ENCODE assay signal across 8 mouse cellular contexts in genomic region chr3:37401729-37402610, GRCm38 (mm10). TPM values are rescaled to one million over a fixed set of nuclear protein-coding genes. Genes with fewer than 3 reads are reported as not detected.
DNase-seq lines count a peak whose midpoint lies in the region; ATAC-seq lines count a peak whose summit lies in the region.
"Had no signal": no experiment of that assay in that cellular context is flagged by ENCODE, and none has a peak within 500 bp of the region (broad histone marks: within the 10 kb centered on the region; RNA-seq: fewer than 3 reads in every experiment).

No protein-coding gene starts in this region.

- no peak overlapping the region for H3K9ac ChIP-seq in heart, embryonic 15.5 days
- no peak overlapping the region for H3K9ac ChIP-seq in limb, embryonic 12.5 days (replicated peaks)
- no peak overlapping the region for H3K9ac ChIP-seq in midbrain, embryonic 16.5 days (ENCODE audit: low read depth, low read length)

- peak overlapping the region; percentile 60; the same call in 1 of the 2 replicates for H3K27ac ChIP-seq in heart, embryonic 15.5 days
- H3K27ac ChIP-seq in limb, embryonic 12.5 days = peak overlapping the region; percentile 76
- H3K27ac ChIP-seq in midbrain, embryonic 16.5 days (ENCODE audit: low read length) = no peak overlapping the region
- H3K27ac ChIP-seq: forebrain, embryonic 10.5 days had no signal

- H3K4me1 ChIP-seq in heart, embryonic 15.5 days (replicated peaks) = peaks cover 24% of the 10 kb centered on the region
- peaks cover 11% of the 10 kb centered on the region; the same call in 1 of the 2 replicates for H3K4me1 ChIP-seq in limb, embryonic 12.5 days (replicated peaks)
- no peaks in the 10 kb centered on the region for H3K4me1 ChIP-seq in midbrain, embryonic 16.5 days (ENCODE audit: control insufficient read depth, insufficient read depth, low read length)

- DNase-seq in adrenal gland, adult 18-20 months (ENCODE audit: low spot score in 2 of 2) = peak; percentile 43 to 46
- DNase-seq in adrenal gland, postnatal 25 days = peak; percentile 66
- DNase-seq in right cerebral cortex, postnatal 25 days = no peak
- no peak for DNase-seq in layer of hippocampus, postnatal 36 days

- no peaks in the 10 kb centered on the region for H3K27me3 ChIP-seq in heart, embryonic 15.5 days
- H3K27me3 ChIP-seq in limb, embryonic 12.5 days = no peaks in the 10 kb centered on the region
- no peaks in the 10 kb centered on the region for H3K27me3 ChIP-seq in midbrain, embryonic 16.5 days (ENCODE audit: control insufficient read depth, insufficient read depth, low read depth, low read length)

- no peak overlapping the region for H3K4me3 ChIP-seq in heart, embryonic 15.5 days
- H3K4me3 ChIP-seq in limb, embryonic 12.5 days (replicated peaks) = no peak overlapping the region
- no peak overlapping the region for H3K4me3 ChIP-seq in midbrain, embryonic 16.5 days (ENCODE audit: low read depth, low read length)
- H3K4me3 ChIP-seq: forebrain, embryonic 10.5 days had no signal

- no peaks in the 10 kb centered on the region for H3K36me3 ChIP-seq in heart, embryonic 15.5 days
- H3K36me3 ChIP-seq in limb, embryonic 12.5 days = no peaks in the 10 kb centered on the region
- no peaks in the 10 kb centered on the region for H3K36me3 ChIP-seq in midbrain, embryonic 16.5 days (ENCODE audit: control insufficient read depth, insufficient read depth, low read length)
- H3K36me3 ChIP-seq: forebrain, embryonic 10.5 days had no signal

- 67% methylated on average over 11 of the region's 11 CpGs for WGBS in heart, embryonic 15.5 days
- WGBS in limb, embryonic 12.5 days = 39% methylated on average over 11 of the region's 11 CpGs
- WGBS in midbrain, embryonic 16.5 days = 84% methylated on average over 11 of the region's 11 CpGs

- ATAC-seq in heart, embryonic 15.5 days (replicated peaks; ENCODE audit: insufficient number of reproducible peaks, insufficient read depth, low FRiP score, low read depth) = no peak
- peak; percentile 49 for ATAC-seq in limb, embryonic 12.5 days (ENCODE audit: insufficient number of reproducible peaks, insufficient read depth, low FRiP score, low TSS enrichment, low read depth)
- ATAC-seq in midbrain, embryonic 16.5 days = no peak

- H3K4me2 ChIP-seq in heart, embryonic 15.5 days = no peak overlapping the region
- H3K4me2 ChIP-seq in limb, embryonic 12.5 days = no peak overlapping the region
- H3K4me2 ChIP-seq in midbrain, embryonic 16.5 days (ENCODE audit: low read length) = no peak overlapping the region

- H3K9me3 ChIP-seq in heart, embryonic 15.5 days (replicated peaks) = no peaks in the 10 kb centered on the region
- no peaks in the 10 kb centered on the region for H3K9me3 ChIP-seq in limb, embryonic 12.5 days
- H3K9me3 ChIP-seq in midbrain, embryonic 16.5 days (replicated peaks; ENCODE audit: control insufficient read depth, low read length, poor library complexity, severe bottlenecking) = no peaks in the 10 kb centered on the region
- H3K9me3 ChIP-seq: forebrain, embryonic 10.5 days had no signal

RNA-seq across cellular contexts. Expression of gene Spata5, which starts 17.7 kb away (rescaled TPM):
- 10 to 100 TPM; 43.6 to 51.2 TPM for total RNA-seq in adrenal gland, adult 18-20 months (2021)
- 33.9 and 35.6 TPM in 2 replicates for total RNA-seq in adrenal gland, postnatal 25 days (2021)
- polyA plus RNA-seq in heart, embryonic 15.5 days (2015; fragmentation: Nextera tagmentation; extraction: Ambion mirVana) = 19.7 and 24.4 TPM in 2 replicates
- polyA plus RNA-seq in limb, embryonic 12.5 days (2016; fragmentation: Nextera tagmentation; extraction: Ambion mirVana) = 47.8 and 47.9 TPM in 2 replicates
- polyA plus RNA-seq in midbrain, embryonic 16.5 days (2015; fragmentation: Nextera tagmentation; extraction: Ambion mirVana) = 30.3 and 33.9 TPM in 2 replicates
- 10 to 100 TPM; 19.6 to 26.2 TPM for total RNA-seq in layer of hippocampus, postnatal 36 days (2021)

RNA-seq across cellular contexts. Expression of gene Nudt6, which starts 18.0 kb away (rescaled TPM):
- 10 to 100 TPM; 15.9 to 18.8 TPM for total RNA-seq in adrenal gland, adult 18-20 months (2021)
- 22.1 and 33.3 TPM in 2 replicates for total RNA-seq in adrenal gland, postnatal 25 days (2021)
- polyA plus RNA-seq in heart, embryonic 15.5 days (2015; fragmentation: Nextera tagmentation; extraction: Ambion mirVana) = 13.4 and 13.7 TPM in 2 replicates
- polyA plus RNA-seq in limb, embryonic 12.5 days (2016; fragmentation: Nextera tagmentation; extraction: Ambion mirVana) = 3.8 and 4.0 TPM in 2 replicates
- polyA plus RNA-seq in midbrain, embryonic 16.5 days (2015; fragmentation: Nextera tagmentation; extraction: Ambion mirVana) = 7.5 and 7.9 TPM in 2 replicates
- total RNA-seq in layer of hippocampus, postnatal 36 days (2021) = 1 to 10 TPM; 4.5 to 5.4 TPM

RNA-seq across cellular contexts. Expression of gene Fgf2, which starts 53.8 kb away (rescaled TPM):
- 1 to 10 TPM; 2.8 to 8.0 TPM for total RNA-seq in adrenal gland, adult 18-20 months (2021)
- total RNA-seq in adrenal gland, postnatal 25 days (2021) = 1.4 and 2.5 TPM in 2 replicates
- polyA plus RNA-seq in heart, embryonic 15.5 days (2015; fragmentation: Nextera tagmentation; extraction: Ambion mirVana) = 1.4 and 2.1 TPM in 2 replicates
- 1.9 and 3.0 TPM in 2 replicates for polyA plus RNA-seq in limb, embryonic 12.5 days (2016; fragmentation: Nextera tagmentation; extraction: Ambion mirVana)
- 0.44 and 0.55 TPM in 2 replicates for polyA plus RNA-seq in midbrain, embryonic 16.5 days (2015; fragmentation: Nextera tagmentation; extraction: Ambion mirVana)
- total RNA-seq in layer of hippocampus, postnatal 36 days (2021) = 1 to 10 TPM; 7.3 to 8.5 TPM

Comparison
In these comparisons a context has a peak if more than half of its experiments do, and no peak if none do; other contexts are left out.
1. DNase-seq: peak in adrenal gland, adult 18-20 months (2 of 2) and adrenal gland, postnatal 25 days (single experiment); none in right cerebral cortex, postnatal 25 days (single experiment) and layer of hippocampus, postnatal 36 days (0 of 2).